Mouse (Mus musculus) left cerebral cortex, postnatal 25 days (tissue): ENCODE measurements around the gene Spock2. TPM values are rescaled to one million over a fixed set of nuclear protein-coding genes. Genes with fewer than 3 reads are reported as not detected.
"Not testable (repeated sequence)": the region's sequence is repeated elsewhere in the genome, so short reads cannot be mapped to it uniquely, and the experiment has no call there.

Source experiments
- DNase-seq, 2 experiments: peaks; one replicate each; pipeline ENCODE4 v3.0.0; 2022; ENCODE audit warnings: low spot score in 2 of 2, mixed read lengths in 1 of 2
- intact Hi-C: fragments of 180-260 bp; cut with DNase I; formaldehyde crosslinking; loops from one replicate; pipeline ENCODE4 v1.15.1; 2025
- total RNA-seq, 2 experiments: library from RNA; stranded (reverse); gene quantifications; 2 replicates each; pipeline ENCODE4 v1.2.3; 2021

Spock2 gene
- total RNA-seq, 2 experiments from 2014 or later: 588 to 602 TPM

GRCm38 (mm10) chr10:60136935-60137334, 30.9 kb downstream of the Spock2 start:
- no peak for DNase-seq
- intact Hi-C loops: no loop called here

- DNase-seq: no peak
- intact Hi-C loops: no loop called here
These were observed 32.7 kb downstream of the Spock2 start for GRCm38 (mm10) chr10:60138680-60139079.

GRCm38 (mm10) chr10:60140751-60141150, 34.7 kb downstream of the Spock2 start:
- intact Hi-C loops: loop anchor here (10.0 kb wide), 1 partner anchor 274 kb away; no protein-coding TSS in a partner anchor
- no peak for DNase-seq

GRCm38 (mm10) chr10:60141656-60142160, 35.7 kb downstream of the Spock2 start:
- intact Hi-C loops: loop anchor here (10.0 kb wide), 1 partner anchor 273 kb away; no protein-coding TSS in a partner anchor
- no peak for DNase-seq

- intact Hi-C loops: loop anchor here (1.0 to 10.0 kb wide), 4 partner anchors 43 to 267 kb away; no protein-coding TSS in a partner anchor
- DNase-seq: not testable (repeated sequence)
These were observed 41.6 kb downstream of the Spock2 start for GRCm38 (mm10) chr10:60147510-60148047.

GRCm38 (mm10) chr10:60148087-60148486, 42.1 kb downstream of the Spock2 start:
- intact Hi-C loops: loop anchor here (1.0 to 10.0 kb wide), 4 partner anchors 43 to 267 kb away; no protein-coding TSS in a partner anchor
- DNase-seq: peak; percentile 64 to 74

GRCm38 (mm10) chr10:60151107-60151663, 45.2 kb downstream of the Spock2 start:
- DNase-seq: no peak
- intact Hi-C loops: no loop called here

GRCm38 (mm10) chr10:60156016-60156415, 50.0 kb downstream of the Spock2 start:
- DNase-seq: no peak
- intact Hi-C loops: no loop called here

GRCm38 (mm10) chr10:60158144-60158543, 52.1 kb downstream of the Spock2 start:
- intact Hi-C loops: no loop called here
- no peak for DNase-seq

GRCm38 (mm10) chr10:60161397-60161796, 55.4 kb downstream of the Spock2 start:
- DNase-seq, intact Hi-C loops: not testable (repeated sequence)

- intact Hi-C loops, DNase-seq: not testable (repeated sequence)
These were observed 56.4 kb downstream of the Spock2 start for GRCm38 (mm10) chr10:60162184-60162972.

- intact Hi-C loops: no loop called here
These were observed 56.9 kb downstream of the Spock2 start for GRCm38 (mm10) chr10:60162973-60163255.

GRCm38 (mm10) chr10:60164869-60165268, 58.9 kb downstream of the Spock2 start:
- intact Hi-C loops: no loop called here
- DNase-seq: no peak

More at GRCm38 (mm10) chr10:60162973-60163255, 56.9 kb downstream of the Spock2 start:
- no peak for DNase-seq

- intact Hi-C loops: no loop called here
- no peak for DNase-seq
These were observed 60.0 kb downstream of the Spock2 start for GRCm38 (mm10) chr10:60166068-60166467.

- intact Hi-C loops: no loop called here
- no peak for DNase-seq
These were observed 62.3 kb downstream of the Spock2 start for GRCm38 (mm10) chr10:60168306-60168705.

- no peak for DNase-seq
- intact Hi-C loops: no loop called here
These were observed 62.9 kb downstream of the Spock2 start for GRCm38 (mm10) chr10:60168960-60169359.

- no peak for DNase-seq
- intact Hi-C loops: no loop called here
These were observed 64.5 kb downstream of the Spock2 start for GRCm38 (mm10) chr10:60170326-60171089.

GRCm38 (mm10) chr10:60171368-60171767, 65.3 kb downstream of the Spock2 start:
- no peak for DNase-seq
- intact Hi-C loops: no loop called here

GRCm38 (mm10) chr10:60172306-60172705, 66.3 kb downstream of the Spock2 start:
- intact Hi-C loops: no loop called here

GRCm38 (mm10) chr10:60173035-60173434, 67.0 kb downstream of the Spock2 start:
- intact Hi-C loops: no loop called here
- DNase-seq: peak; percentile 84 to 97

More at GRCm38 (mm10) chr10:60172306-60172705, 66.3 kb downstream of the Spock2 start:
- DNase-seq: no peak
